Mouse (Mus musculus): ENCODE data around the gene B3gnt2. TPM values are rescaled to one million over a fixed set of nuclear protein-coding genes. Genes with fewer than 3 reads are reported as not detected.

Gene B3gnt2
- total RNA-seq, 2 experiments from 2014 or later: 13.8 to 16.0 TPM

DNA sequence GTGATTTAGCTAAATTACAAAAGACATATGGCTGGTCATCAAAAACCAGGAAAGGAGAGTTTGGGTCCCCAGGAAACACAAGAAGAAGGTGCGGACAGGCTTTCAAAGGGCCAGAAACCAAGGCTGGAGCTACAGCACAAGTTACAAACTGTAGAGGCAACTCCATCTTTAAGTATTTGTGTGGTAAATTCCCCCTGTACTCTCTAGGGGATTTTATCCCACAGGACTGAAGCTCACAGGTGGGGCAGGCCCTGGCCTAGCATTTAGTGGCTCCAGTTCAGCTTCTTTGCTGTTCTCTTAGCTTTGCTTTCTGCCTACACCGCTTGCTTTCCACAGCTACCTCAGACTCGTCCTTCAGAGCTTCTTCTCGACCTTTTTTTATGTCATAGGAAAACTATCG, 6.9 kb upstream of the B3gnt2 start:
- Histone ChIP-seq H3K4me3 (no peak overlapping the region), H3K27ac (no peak overlapping the region)
- no peak for DNase-seq (ENCODE audit: extremely low spot score in 1 of 2, low spot score in 2 of 2)
- no peak for TF ChIP-seq CTCF (IDR thresholded peaks at IDR 0.05)
- intact Hi-C loops (cut with DNase I): no loop called here

- Histone ChIP-seq H3K27ac (no peak overlapping the region), H3K4me3 (no peak overlapping the region)
- TF ChIP-seq CTCF (IDR thresholded peaks at IDR 0.05): no peak
- no peak for DNase-seq (ENCODE audit: extremely low spot score in 1 of 2, low spot score in 2 of 2)
- intact Hi-C loops (cut with DNase I): no loop called here
Measured at GRCm38 (mm10) chr11:22865635-22866246, 5.0 kb upstream of the B3gnt2 start.

- Histone ChIP-seq H3K27ac (no peak overlapping the region), H3K4me3 (no peak overlapping the region)
- intact Hi-C loops (cut with DNase I): no loop called here
- TF ChIP-seq CTCF (IDR thresholded peaks at IDR 0.05): no peak
- DNase-seq (ENCODE audit: extremely low spot score in 1 of 2, low spot score in 2 of 2): no peak
Measured at GRCm38 (mm10) chr11:22864305-22865060, 3.7 kb upstream of the B3gnt2 start.

- Histone ChIP-seq H3K27ac (no peak overlapping the region), H3K4me3 (no peak overlapping the region)
- no peak for TF ChIP-seq CTCF (IDR thresholded peaks at IDR 0.05)
- no peak for DNase-seq (ENCODE audit: extremely low spot score in 1 of 2, low spot score in 2 of 2)
- intact Hi-C loops (cut with DNase I): no loop called here
Measured at GRCm38 (mm10) chr11:22863581-22863980, 2.8 kb upstream of the B3gnt2 start.

DNA sequence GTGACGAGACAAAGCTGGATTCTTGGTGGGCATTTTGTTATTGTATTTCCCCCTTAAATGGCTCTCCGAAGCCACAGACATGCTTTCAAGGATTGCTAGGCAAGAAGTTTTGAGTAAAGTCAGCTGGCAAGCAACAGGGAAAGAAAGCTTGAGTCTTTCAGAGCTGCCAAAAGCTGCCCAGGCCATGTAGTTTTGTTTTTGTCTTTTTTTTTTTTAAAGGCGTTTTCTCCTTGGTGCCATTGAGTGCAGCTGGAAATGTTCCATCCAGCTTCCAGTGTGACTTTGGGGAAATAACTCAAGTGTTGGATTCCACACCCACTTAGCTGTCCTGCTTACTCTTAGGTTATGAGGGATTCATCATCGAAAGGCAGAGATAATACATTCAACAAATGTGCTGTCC, 554 bp upstream of the B3gnt2 start:
- no peak for DNase-seq (ENCODE audit: extremely low spot score in 1 of 2, low spot score in 2 of 2)
- no peak for TF ChIP-seq CTCF (IDR thresholded peaks at IDR 0.05)
- intact Hi-C loops (cut with DNase I): no loop called here
- H3K4me3 ChIP-seq: no peak overlapping the region
- no peak overlapping the region for H3K27ac ChIP-seq

GRCm38 (mm10) chr11:22859633-22860334, 977 bp downstream of the B3gnt2 start:
- TF ChIP-seq CTCF (IDR thresholded peaks at IDR 0.05): no peak; the same call in none of the 2 replicates
- intact Hi-C loops (cut with DNase I): loop anchor here (2.0 to 5.0 kb wide), 4 partner anchors 29 to 229 kb away; no protein-coding TSS in a partner anchor
- H3K4me3 ChIP-seq: peak overlapping the region; percentile 93
- peak; percentile 81 for DNase-seq (ENCODE audit: extremely low spot score in 1 of 2, low spot score in 2 of 2)
- H3K27ac ChIP-seq: peak overlapping the region; percentile 91

DNA sequence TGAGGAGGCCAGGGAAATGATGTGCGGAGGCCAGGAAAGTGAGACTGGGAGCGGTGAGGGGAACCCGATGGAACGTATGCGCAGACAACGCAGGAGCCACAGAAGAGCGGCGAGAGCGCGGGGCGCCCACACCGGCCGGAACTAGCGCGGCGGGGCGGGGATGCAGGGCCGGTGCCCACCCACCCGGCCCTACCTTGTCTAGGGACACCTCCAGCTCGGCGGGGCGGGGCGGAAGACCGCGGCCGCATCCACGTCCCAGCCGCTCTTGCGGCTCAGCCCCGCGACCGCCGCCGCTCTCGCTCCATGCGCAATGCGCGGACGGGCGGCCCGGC, 1.5 kb downstream of the B3gnt2 start:
- intact Hi-C loops (cut with DNase I): loop anchor here (2.0 to 5.0 kb wide), 4 partner anchors 28 to 228 kb away; no protein-coding TSS in a partner anchor
- H3K4me3 ChIP-seq: peak overlapping the region; percentile 93
- no peak for DNase-seq (ENCODE audit: extremely low spot score in 1 of 2, low spot score in 2 of 2)
- TF ChIP-seq CTCF (IDR thresholded peaks at IDR 0.05): no peak
- H3K27ac ChIP-seq: peak overlapping the region; percentile 91

GRCm38 (mm10) chr11:22858441-22859300, 2.1 kb downstream of the B3gnt2 start:
- peak overlapping the region; percentile 93 for H3K4me3 ChIP-seq
- peak overlapping the region; percentile 91 for H3K27ac ChIP-seq
- intact Hi-C loops (cut with DNase I): loop anchor here (2.0 to 5.0 kb wide), 4 partner anchors 28 to 228 kb away; no protein-coding TSS in a partner anchor
- no peak for TF ChIP-seq CTCF (IDR thresholded peaks at IDR 0.05)
- peak in 1 of 2 experiments; percentile 22 for DNase-seq (ENCODE audit: extremely low spot score in 1 of 2, low spot score in 2 of 2)

- intact Hi-C loops (cut with DNase I): loop anchor here (2.0 to 5.0 kb wide), 4 partner anchors 27 to 227 kb away; no protein-coding TSS in a partner anchor
- TF ChIP-seq CTCF (IDR thresholded peaks at IDR 0.05): no peak
- H3K4me3 ChIP-seq: peak overlapping the region; percentile 93
- peak overlapping the region; percentile 91 for H3K27ac ChIP-seq
- no peak for DNase-seq (ENCODE audit: extremely low spot score in 1 of 2, low spot score in 2 of 2)
Measured at GRCm38 (mm10) chr11:22857705-22858440, 2.9 kb downstream of the B3gnt2 start.

DNA sequence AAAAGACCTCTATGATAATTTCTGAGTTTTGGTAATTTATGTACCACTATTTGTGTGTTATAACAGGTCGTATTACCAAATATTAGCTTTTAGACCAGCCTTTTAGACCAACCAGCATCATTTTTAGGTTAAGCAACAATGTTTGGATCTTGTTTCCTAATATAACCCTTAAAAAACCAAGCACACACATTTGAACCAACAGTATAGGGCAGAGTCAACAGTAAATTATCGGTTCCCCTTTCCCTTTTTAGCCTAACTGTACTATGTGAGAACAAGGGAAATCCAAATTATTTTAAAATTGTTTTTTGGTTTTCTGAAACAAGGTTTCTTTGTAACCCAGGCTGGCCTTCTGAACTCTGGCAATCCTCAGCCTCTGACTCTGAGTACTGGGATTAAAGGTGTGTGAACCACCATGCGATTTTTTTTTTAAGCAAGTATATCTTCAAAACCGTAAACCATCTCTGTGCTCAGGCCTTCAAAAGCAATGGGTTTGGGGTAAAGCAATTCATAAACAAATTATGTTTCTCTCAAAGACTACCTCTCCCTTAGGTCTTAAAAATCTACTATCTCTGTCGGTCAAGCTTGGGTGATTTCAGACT, 3.6 kb downstream of the B3gnt2 start:
- no peak for TF ChIP-seq CTCF (IDR thresholded peaks at IDR 0.05)
- intact Hi-C loops (cut with DNase I): loop anchor here (5.0 kb wide), 2 partner anchors 80 to 100 kb away; no protein-coding TSS in a partner anchor
- Histone ChIP-seq H3K27ac (peak overlapping the region; percentile 24; the same call in 1 of the 2 replicates), H3K4me3 (peak overlapping the region; percentile 93; the same call in 1 of the 2 replicates)
- no peak for DNase-seq (ENCODE audit: extremely low spot score in 1 of 2, low spot score in 2 of 2)
